Mouse (Mus musculus) retina, adult 2 months (tissue): ENCODE data around the gene P2ry14.
"Not testable (repeated sequence)": the region's sequence is repeated elsewhere in the genome, so short reads cannot be mapped to it uniquely, and the experiment has no call there.

ENCODE experiments used
- DNase-seq: peaks from one replicate; pipeline ENCODE4 v3.0.0-alpha.2; 2012; ENCODE audit warnings: low read depth, low spot score

P2ry14 gene

GRCm38 (mm10) chr3:59145194-59145593 lies 8.2 kb downstream of the P2ry14 start:
- DNase-seq = no peak

DNA sequence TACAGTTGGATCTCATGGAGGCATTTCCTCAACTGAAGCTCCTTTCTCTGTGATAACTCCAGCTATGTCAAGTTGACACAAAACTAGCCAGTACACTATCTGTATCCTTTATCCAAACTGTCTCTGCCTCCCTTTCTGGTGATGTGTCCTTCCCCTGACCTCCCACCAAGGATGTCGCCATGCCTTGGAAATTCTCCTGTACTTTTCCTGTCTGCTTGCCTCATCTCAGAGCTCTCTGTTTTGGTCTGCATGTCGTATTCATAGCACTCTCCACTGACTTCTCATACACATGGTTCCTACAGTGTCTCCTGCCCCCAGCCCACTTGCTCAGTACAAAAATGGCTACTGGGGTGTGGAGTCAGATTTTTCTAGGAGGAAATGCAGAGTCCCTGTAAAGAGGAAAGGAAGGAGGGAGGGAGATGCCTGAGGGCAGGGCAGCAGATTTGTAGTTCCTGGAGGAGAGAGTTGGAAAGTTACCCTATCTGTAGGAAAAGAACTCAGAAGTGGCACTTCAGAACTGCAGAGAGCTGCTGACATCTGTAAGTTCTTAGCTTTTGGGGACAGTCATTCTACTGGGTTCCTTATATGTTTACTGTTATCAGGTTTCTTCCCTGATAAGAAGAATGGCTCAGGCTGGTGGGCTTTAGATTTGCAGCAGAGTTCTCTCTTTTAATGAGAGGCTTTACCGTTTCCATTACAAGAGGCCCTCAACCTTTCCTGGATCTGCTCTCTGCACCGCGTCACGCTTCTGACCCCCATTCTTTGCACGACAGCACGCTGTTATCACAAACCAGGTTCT lies 11.7 kb downstream of the P2ry14 start:
- no peak for DNase-seq

GRCm38 (mm10) chr3:59140941-59141340 lies 12.5 kb downstream of the P2ry14 start:
- DNase-seq = not testable (repeated sequence)

DNA sequence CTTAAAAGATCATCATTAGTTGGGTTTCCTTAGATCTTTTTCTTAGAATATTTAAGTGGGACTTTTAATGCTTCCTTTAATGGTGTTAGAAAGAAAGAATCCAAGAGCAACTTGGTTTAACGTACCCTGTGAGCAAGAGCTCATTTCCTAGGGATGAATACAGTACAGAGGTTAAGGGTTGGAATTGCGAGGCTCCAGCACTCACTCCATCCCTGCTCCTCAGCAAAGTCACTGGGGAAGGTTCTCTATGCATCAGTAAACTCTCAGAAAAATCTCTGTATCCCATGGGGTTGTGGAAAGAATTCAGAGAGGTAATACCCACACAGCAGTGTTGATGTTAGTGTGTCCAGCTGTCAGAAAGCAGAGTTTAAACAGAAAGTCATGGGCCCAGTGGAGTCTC lies 13.3 kb downstream of the P2ry14 start:
- no peak for DNase-seq

DNA sequence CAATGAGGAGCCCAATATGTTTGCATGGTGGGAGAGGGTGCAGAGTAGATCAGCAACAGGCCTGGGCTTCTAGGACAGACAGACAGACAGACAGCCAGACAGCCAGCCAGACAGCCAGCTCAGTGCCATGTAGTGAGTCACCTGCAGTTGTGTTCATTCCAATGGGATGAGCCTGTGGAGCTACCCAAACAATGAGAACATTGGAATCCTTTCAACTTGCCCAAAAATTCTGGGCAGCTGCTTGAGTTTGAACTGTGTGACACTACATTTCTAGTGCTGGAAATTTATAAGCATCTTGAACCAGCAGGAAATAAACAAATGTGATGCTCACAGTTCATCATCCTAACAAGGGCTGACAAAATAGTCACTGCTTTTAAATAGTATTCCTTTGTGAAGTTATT lies 13.8 kb downstream of the P2ry14 start:
- no peak for DNase-seq

GRCm38 (mm10) chr3:59138946-59139468 lies 14.4 kb downstream of the P2ry14 start:
- no peak for DNase-seq

DNA sequence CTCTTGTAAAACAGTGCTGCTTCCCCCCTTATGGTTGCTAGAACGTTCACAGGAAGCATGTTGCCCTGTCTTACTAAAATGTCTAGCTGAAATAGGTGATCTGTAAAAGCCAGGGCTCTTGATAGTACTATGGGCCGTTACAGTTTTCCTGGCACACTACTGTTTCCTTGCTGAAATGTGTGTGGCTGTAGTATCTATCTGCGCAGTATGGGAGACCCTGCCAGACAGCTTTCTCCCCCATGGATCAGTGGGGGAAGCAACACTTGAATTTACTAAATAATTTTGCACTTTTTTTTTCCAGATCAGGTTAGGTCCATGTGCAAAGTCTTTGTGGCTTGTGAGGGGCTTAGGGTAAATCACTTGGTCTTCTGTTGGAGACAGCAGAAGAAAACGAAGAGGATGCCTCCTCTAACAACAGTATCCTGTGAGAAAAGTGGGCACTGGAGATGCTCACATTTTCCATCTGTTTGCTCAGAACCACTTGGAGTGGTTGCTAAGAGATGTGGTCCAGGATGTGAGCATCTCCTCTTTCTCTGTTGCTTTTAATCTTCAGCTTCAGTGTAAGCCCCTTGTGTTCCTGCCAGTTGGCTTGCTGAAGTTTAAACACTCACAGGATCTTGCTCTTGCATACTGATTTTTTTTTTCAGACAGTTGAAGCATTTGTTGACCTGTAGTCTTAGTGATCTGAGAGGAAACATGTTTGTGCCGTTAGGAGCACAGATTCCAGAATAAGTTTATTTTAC lies 17.3 kb downstream of the P2ry14 start:
- no peak for DNase-seq

GRCm38 (mm10) chr3:59133189-59133588 lies 20.2 kb downstream of the P2ry14 start:
- no peak for DNase-seq

DNA sequence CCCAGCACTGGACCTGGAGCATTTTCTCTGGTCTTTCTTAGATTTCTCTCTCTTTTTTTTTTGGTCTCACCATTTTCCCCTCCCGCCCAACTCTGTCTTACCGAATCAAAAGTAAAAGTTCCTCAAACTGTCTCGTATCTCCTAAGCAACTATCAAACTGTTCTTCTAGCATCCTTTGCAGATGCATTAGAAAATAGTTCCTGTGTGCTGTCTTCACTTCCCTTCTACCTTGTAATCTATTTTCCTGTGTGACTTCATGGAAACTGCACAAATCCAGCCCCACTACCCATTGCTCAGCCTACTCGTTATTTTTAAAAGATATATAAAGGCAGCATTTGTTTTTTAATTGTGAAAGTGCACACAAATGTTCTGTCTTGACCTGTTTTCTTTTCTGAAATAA lies 21.5 kb downstream of the P2ry14 start:
- no peak for DNase-seq

- DNase-seq = no peak
Observed at GRCm38 (mm10) chr3:59131081-59131480, 22.3 kb downstream of the P2ry14 start.

- no peak for DNase-seq
Observed at GRCm38 (mm10) chr3:59130431-59130830, 23.0 kb downstream of the P2ry14 start.

DNA sequence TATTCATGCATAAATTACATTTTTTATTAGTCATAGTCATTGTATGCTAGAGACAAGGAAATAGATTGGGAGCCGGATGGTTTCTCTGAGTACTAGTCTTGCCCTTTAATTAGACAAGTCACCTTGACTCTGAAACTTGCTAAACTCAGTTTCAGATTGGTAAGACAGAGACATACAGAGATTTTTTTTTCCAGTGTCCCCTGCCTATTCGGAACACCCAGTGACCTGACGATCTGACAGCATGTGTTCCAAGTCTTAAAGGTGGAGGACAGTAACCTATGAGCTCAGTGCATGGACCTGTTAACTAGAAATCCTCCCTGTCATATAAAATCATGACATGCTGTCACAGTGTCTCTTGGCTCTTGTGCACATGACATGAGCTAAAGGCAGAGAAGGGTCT lies 23.9 kb downstream of the P2ry14 start:
- no peak for DNase-seq

- no peak for DNase-seq
Observed at GRCm38 (mm10) chr3:59128681-59129080, 24.7 kb downstream of the P2ry14 start.

- DNase-seq = no peak
Observed at GRCm38 (mm10) chr3:59125783-59126555, 27.4 kb downstream of the P2ry14 start.

DNA sequence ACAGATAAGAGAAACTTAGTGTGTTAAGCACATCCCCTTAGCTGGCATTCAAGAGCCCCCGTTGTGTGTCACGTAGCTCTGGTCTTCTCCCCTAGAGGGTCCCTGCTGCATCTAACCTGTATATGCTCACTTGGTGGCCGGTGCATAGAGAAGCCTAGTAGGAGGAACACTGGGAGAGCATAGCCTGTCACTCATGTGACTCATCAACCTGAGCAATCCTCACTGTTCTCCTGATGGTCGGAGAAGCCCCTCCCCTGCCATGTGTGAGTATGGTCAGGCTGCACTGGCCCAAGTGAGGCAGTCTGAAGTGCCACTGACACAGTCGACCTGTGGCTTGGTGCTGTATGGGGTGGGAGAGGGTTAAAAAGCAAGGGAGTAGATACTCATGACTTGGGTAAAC lies 28.4 kb downstream of the P2ry14 start:
- DNase-seq = no peak

DNA sequence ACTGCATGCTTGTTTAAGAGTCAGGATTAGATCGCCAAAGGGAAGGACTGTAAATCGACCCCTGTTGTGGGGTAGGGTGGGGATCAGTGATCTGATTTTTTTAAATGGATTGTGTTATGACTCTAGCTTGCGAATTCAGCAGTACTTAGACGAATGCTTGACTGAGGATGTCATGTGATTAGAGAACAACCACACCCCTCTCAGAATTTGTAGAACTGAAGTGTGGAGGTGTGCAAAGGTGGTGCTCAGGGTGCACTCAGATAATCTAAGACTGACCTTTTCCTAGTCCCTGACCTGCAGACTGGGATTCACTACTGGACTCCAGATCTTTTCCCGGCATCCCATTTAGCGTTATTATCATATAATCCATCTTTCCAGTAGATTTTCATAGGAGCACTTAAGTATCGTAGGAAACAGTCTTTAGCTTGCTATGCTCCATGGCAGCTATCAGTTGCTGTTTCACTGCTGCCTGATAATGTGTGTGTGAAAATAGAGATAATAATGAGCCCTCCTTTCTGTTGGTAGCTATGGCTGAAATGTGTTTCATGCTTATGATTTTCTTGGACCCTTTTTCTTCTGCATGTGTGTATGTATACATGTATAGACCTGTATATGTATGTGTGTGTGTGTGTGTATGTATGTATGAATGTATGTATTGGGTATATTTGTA lies 31.5 kb downstream of the P2ry14 start:
- DNase-seq = no peak

DNA sequence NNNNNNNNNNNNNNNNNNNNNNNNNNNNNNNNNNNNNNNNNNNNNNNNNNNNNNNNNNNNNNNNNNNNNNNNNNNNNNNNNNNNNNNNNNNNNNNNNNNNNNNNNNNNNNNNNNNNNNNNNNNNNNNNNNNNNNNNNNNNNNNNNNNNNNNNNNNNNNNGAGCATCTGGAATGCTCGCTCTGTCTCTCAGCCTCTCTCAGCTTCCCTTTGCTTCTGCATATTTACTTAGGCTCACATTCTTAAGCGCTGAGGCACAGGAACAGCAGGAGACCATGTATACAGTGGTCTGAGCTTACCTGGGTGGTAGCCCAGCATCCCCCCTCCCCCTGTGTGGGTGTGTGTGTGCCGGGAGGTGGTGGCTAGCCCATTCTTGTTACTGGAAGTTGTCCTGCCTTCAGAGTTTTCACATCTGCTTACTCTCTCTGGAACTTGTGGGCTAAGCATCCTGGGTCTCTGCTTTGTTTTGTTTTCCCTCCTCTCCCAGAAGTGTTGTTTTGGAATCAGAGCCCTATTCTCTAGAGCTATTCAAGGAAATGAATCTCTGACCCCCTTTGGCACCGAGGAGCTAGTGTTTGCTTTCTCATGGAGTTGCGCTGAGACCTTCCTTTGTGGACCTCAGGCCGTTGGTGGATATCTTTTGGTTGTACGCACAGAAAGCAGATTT lies 32.2 kb downstream of the P2ry14 start:
- DNase-seq = no peak

DNA sequence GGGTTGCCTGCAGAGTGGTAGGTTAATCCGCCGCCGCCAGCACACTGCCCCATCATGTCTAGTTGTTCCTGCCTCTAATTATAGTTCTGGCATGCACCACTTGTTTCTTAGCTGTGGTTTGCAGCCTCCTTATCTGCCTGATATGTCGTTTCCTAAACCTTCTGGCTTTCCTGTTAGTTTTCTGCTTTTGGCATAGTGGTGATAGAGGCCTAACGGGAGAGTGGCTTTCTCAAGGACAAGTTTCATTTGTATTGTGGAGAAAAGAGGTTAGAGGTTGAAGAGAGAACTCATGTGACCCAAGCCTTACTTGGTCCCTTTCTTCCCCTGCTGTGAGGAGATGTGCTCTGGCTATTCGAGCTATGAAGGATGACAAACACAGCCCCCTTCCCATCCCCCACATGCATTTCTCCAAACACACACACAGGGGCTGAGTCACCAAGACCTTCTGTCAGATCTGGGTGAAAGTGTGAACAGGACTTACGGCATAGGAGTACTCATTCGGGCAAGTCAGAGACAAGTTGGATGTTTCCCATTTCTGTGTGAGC lies 39.4 kb downstream of the P2ry14 start:
- no peak for DNase-seq

DNA sequence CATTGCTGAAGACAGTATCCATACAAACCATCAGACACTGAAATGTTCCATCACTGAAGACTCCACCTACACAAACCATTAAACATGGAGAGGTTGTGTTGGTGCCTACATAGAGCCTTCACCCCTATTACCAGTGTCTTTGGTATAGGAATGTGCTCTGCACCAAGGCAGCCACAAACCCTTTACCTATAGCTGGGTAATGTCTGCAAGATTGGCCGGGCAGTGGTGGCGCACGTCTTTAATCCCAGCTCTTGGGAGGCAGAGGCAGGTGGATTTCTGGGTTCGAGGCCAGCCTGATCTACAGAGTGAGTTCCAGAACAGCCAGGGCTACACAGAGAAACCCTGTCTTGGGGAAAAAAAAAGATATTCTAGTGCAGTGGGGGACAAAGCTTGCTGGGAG lies 40.1 kb downstream of the P2ry14 start:
- DNase-seq = not testable (repeated sequence)

GRCm38 (mm10) chr3:59111944-59112343 lies 41.5 kb downstream of the P2ry14 start:
- DNase-seq = no peak

- not testable (repeated sequence) for DNase-seq
Observed at GRCm38 (mm10) chr3:59109834-59110233, 43.6 kb downstream of the P2ry14 start.
